Mouse (Mus musculus) heart, embryonic 15.5 days (tissue): ENCODE results near the gene 1700028K03Rik. TPM values are rescaled to one million over a fixed set of nuclear protein-coding genes. Genes with fewer than 3 reads are reported as not detected.

Source experiments
- ATAC-seq: fragments of 200-750 bp; cut with Nextera tagmentation; replicated peaks from 2 replicates; pipeline ENCODE4 v1.8.0; 2017; ENCODE audit warnings: low read depth, moderate TSS enrichment; ENCODE audit not compliant: insufficient number of reproducible peaks, insufficient read depth, low FRiP score
- H3K27ac ChIP-seq: fragments of 300-500 bp; sonication (generic); 2 replicates; pipeline ENCODE4 v1.5.1; 2015; ENCODE audit warnings: mild to moderate bottlenecking, inconsistent platforms
- H3K27me3 ChIP-seq: fragments of 300-500 bp; sonication (generic); 2 replicates; pipeline ENCODE4 v1.6.1; 2015; ENCODE audit warnings: inconsistent platforms
- H3K36me3 ChIP-seq: fragments of 300-500 bp; sonication (generic); 2 replicates; pipeline ENCODE4 v1.6.1; 2015; ENCODE audit warnings: mild to moderate bottlenecking, inconsistent platforms
- H3K4me1 ChIP-seq: fragments of 300-500 bp; sonication (generic); replicated peaks from 2 replicates; pipeline ENCODE4 v1.6.1; 2015; ENCODE audit warnings: inconsistent platforms
- H3K4me2 ChIP-seq: fragments of 300-500 bp; sonication (generic); 2 replicates; pipeline ENCODE4 v1.6.1; 2015; ENCODE audit warnings: inconsistent platforms, mild to moderate bottlenecking, moderate library complexity
- H3K4me3 ChIP-seq: fragments of 300-500 bp; sonication (generic); 2 replicates; pipeline ENCODE4 v1.5.1; 2015; ENCODE audit warnings: mild to moderate bottlenecking, inconsistent platforms
- H3K9ac ChIP-seq: fragments of 300-500 bp; sonication (generic); 2 replicates; pipeline ENCODE4 v1.6.1; 2015; ENCODE audit warnings: mild to moderate bottlenecking, inconsistent platforms
- H3K9me3 ChIP-seq: fragments of 300-500 bp; sonication (generic); replicated peaks from 2 replicates; pipeline ENCODE4 v1.6.1; 2016; ENCODE audit warnings: inconsistent platforms
- WGBS: fragments of 180-500 bp; shearing (Covaris S2); methylation state at CpG from one replicate; pipeline ENCODE4 v1.1.7; 2015; ENCODE audit warnings: mixed read lengths; 5-methylcytosine and 5-hydroxymethylcytosine counted together
- polyA plus RNA-seq: library from polyadenylated mRNA; unstranded; fragments of >200 nt; fragmentation: Nextera tagmentation; extraction: Ambion mirVana; gene quantifications from 2 replicates; pipeline ENCODE4 v1.2.1, GENCODE M21; 2015

1700028K03Rik gene
- polyA plus RNA-seq, result 0.05 and 0.06 TPM in 2 replicates

GRCm38 (mm10) chr5:107534581-107534980, at the start of gene 1700028K03Rik:
1700028K03Rik (plus strand) TSS chr5:107534709.
- Histone ChIP-seq H3K36me3 (no peaks in the 10 kb centered on the region), H3K4me3 (no peak within 1 kb of the TSS), H3K27me3 (no peaks in the 10 kb centered on the region), H3K9ac (no peak within 1 kb of the TSS), H3K9me3 (no peaks in the 10 kb centered on the region), H3K4me2 (no peak within 1 kb of the TSS), H3K4me1 (no peaks in the 10 kb centered on the region), H3K27ac (no peak within 1 kb of the TSS)
- ATAC-seq, result no peak
- WGBS, result 69% methylated on average over 15 of the region's 15 CpGs

- Histone ChIP-seq H3K4me2 (no peak overlapping the region), H3K4me3 (no peak overlapping the region), H3K9me3 (no peaks in the 10 kb centered on the region), H3K36me3 (no peaks in the 10 kb centered on the region), H3K9ac (no peak overlapping the region), H3K4me1 (0 out of 2 replicates have a peak, but pooled peaks cover 3% of the 10 kb centered on the region), H3K27me3 (no peaks in the 10 kb centered on the region), H3K27ac (no peak overlapping the region)
- 51% methylated on average over 4 of the region's 4 CpGs for WGBS
- 0 out of 2 replicates have a peak, but pooled peaks have one; percentile 10 for ATAC-seq
These were observed 45.5 kb upstream of the 1700028K03Rik start for GRCm38 (mm10) chr5:107488996-107489395.

- Histone ChIP-seq H3K4me3 (no peak overlapping the region), H3K4me2 (no peak overlapping the region), H3K36me3 (no peaks in the 10 kb centered on the region), H3K27ac (no peak overlapping the region), H3K4me1 (0 out of 2 replicates have a peak, but pooled peaks cover 3% of the 10 kb centered on the region), H3K9me3 (0 out of 2 replicates have a peak, but pooled peaks cover 3% of the 10 kb centered on the region), H3K9ac (no peak overlapping the region), H3K27me3 (no peaks in the 10 kb centered on the region)
- ATAC-seq, result no peak
- WGBS, result 77% methylated on average over 9 of the region's 9 CpGs
These were observed 43.5 kb upstream of the 1700028K03Rik start for GRCm38 (mm10) chr5:107491036-107491435.

GRCm38 (mm10) chr5:107492471-107492870, 42.0 kb upstream of the 1700028K03Rik start:
- 0 out of 2 replicates have a peak, but pooled peaks cover 3% of the 10 kb centered on the region for H3K9me3 ChIP-seq
- H3K4me1 ChIP-seq, result 0 out of 2 replicates have a peak, but pooled peaks cover 3% of the 10 kb centered on the region
- H3K36me3 ChIP-seq, result no peaks in the 10 kb centered on the region
- ATAC-seq, result no peak
- no peak overlapping the region for H3K4me2 ChIP-seq
- H3K9ac ChIP-seq, result no peak overlapping the region
- WGBS, result 89% methylated on average over 2 of the region's 2 CpGs
- H3K27ac ChIP-seq, result no peak overlapping the region
- no peaks in the 10 kb centered on the region for H3K27me3 ChIP-seq
- no peak overlapping the region for H3K4me3 ChIP-seq

GRCm38 (mm10) chr5:107494759-107495158, 39.8 kb upstream of the 1700028K03Rik start:
- H3K4me3 ChIP-seq, result no peak overlapping the region
- no peak overlapping the region for H3K27ac ChIP-seq
- H3K36me3 ChIP-seq, result no peaks in the 10 kb centered on the region
- no peak overlapping the region for H3K4me2 ChIP-seq
- H3K4me1 ChIP-seq, result no peaks in the 10 kb centered on the region
- no peak overlapping the region for H3K9ac ChIP-seq
- 98% methylated on average over 5 of the region's 5 CpGs for WGBS
- H3K9me3 ChIP-seq, result 0 out of 2 replicates have a peak, but pooled peaks cover 3% of the 10 kb centered on the region
- H3K27me3 ChIP-seq, result no peaks in the 10 kb centered on the region
- no peak for ATAC-seq

GRCm38 (mm10) chr5:107496047-107496446, 38.5 kb upstream of the 1700028K03Rik start:
- H3K27me3 ChIP-seq, result no peaks in the 10 kb centered on the region
- H3K9me3 ChIP-seq, result 0 out of 2 replicates have a peak, but pooled peaks cover 3% of the 10 kb centered on the region
- WGBS, result 88% methylated on average over 2 of the region's 2 CpGs
- no peak for ATAC-seq
- no peak overlapping the region for H3K4me2 ChIP-seq
- H3K4me1 ChIP-seq, result no peaks in the 10 kb centered on the region
- no peak overlapping the region for H3K27ac ChIP-seq
- no peak overlapping the region for H3K4me3 ChIP-seq
- H3K9ac ChIP-seq, result no peak overlapping the region
- no peaks in the 10 kb centered on the region for H3K36me3 ChIP-seq

- Histone ChIP-seq H3K4me1 (no peaks in the 10 kb centered on the region), H3K4me2 (no peak overlapping the region), H3K36me3 (no peaks in the 10 kb centered on the region), H3K4me3 (no peak overlapping the region), H3K9ac (no peak overlapping the region), H3K27ac (no peak overlapping the region), H3K27me3 (no peaks in the 10 kb centered on the region), H3K9me3 (0 out of 2 replicates have a peak, but pooled peaks cover 3% of the 10 kb centered on the region)
- WGBS, result 73% methylated on average over 10 of the region's 10 CpGs
- ATAC-seq, result no peak
These were observed 36.7 kb upstream of the 1700028K03Rik start for GRCm38 (mm10) chr5:107497519-107498501.

- no peaks in the 10 kb centered on the region for H3K27me3 ChIP-seq
- H3K4me1 ChIP-seq, result no peaks in the 10 kb centered on the region
- H3K36me3 ChIP-seq, result no peaks in the 10 kb centered on the region
- no peak overlapping the region for H3K27ac ChIP-seq
- no peak for ATAC-seq
- no peak overlapping the region for H3K9ac ChIP-seq
- no peak overlapping the region for H3K4me3 ChIP-seq
- 0 out of 2 replicates have a peak, but pooled peaks cover 3% of the 10 kb centered on the region for H3K9me3 ChIP-seq
- WGBS, result 81% methylated on average over 5 of the region's 5 CpGs
- H3K4me2 ChIP-seq, result no peak overlapping the region
These were observed 35.7 kb upstream of the 1700028K03Rik start for GRCm38 (mm10) chr5:107498806-107499310.

- 85% methylated on average over 5 of the region's 5 CpGs for WGBS
- H3K36me3 ChIP-seq, result no peaks in the 10 kb centered on the region
- no peaks in the 10 kb centered on the region for H3K4me1 ChIP-seq
- no peak overlapping the region for H3K27ac ChIP-seq
- H3K27me3 ChIP-seq, result no peaks in the 10 kb centered on the region
- no peak overlapping the region for H3K4me3 ChIP-seq
- no peak for ATAC-seq
- H3K4me2 ChIP-seq, result no peak overlapping the region
- H3K9me3 ChIP-seq, result no peaks in the 10 kb centered on the region
- no peak overlapping the region for H3K9ac ChIP-seq
These were observed 34.5 kb upstream of the 1700028K03Rik start for GRCm38 (mm10) chr5:107499891-107500535.

GRCm38 (mm10) chr5:107500741-107501140, 33.8 kb upstream of the 1700028K03Rik start:
- 71% methylated on average over 1 of the region's 1 CpGs for WGBS
- ATAC-seq, result no peak
- H3K4me1 ChIP-seq, result no peaks in the 10 kb centered on the region
- H3K9me3 ChIP-seq, result no peaks in the 10 kb centered on the region
- no peak overlapping the region for H3K27ac ChIP-seq
- no peaks in the 10 kb centered on the region for H3K36me3 ChIP-seq
- H3K27me3 ChIP-seq, result no peaks in the 10 kb centered on the region
- H3K4me2 ChIP-seq, result no peak overlapping the region
- H3K4me3 ChIP-seq, result no peak overlapping the region
- no peak overlapping the region for H3K9ac ChIP-seq

GRCm38 (mm10) chr5:107507321-107507720, 27.2 kb upstream of the 1700028K03Rik start, which contains the start of gene Gm42669:
Gm42669 (plus strand) TSS chr5:107507621.
- 75% methylated on average over 4 of the region's 4 CpGs for WGBS

More at GRCm38 (mm10) chr5:107507321-107507720, 27.2 kb upstream of the 1700028K03Rik start, which contains the start of gene Gm42669:
- Histone ChIP-seq H3K9ac (no peak within 1 kb of the TSS), H3K27me3 (no peaks in the 10 kb centered on the region), H3K4me1 (no peaks in the 10 kb centered on the region), H3K36me3 (no peaks in the 10 kb centered on the region), H3K4me2 (no peak within 1 kb of the TSS), H3K4me3 (no peak within 1 kb of the TSS), H3K27ac (no peak within 1 kb of the TSS), H3K9me3 (no peaks in the 10 kb centered on the region)
- no peak for ATAC-seq
